Mouse (Mus musculus): ENCODE results near the gene Synpo2l. TPM values are rescaled to one million over a fixed set of nuclear protein-coding genes. Genes with fewer than 3 reads are reported as not detected.
"Not testable (repeated sequence)": the region's sequence is repeated elsewhere in the genome, so short reads cannot be mapped to it uniquely, and the experiment has no call there.

Gene Synpo2l
- 0.63 and 1.8 TPM in 2 replicates for polyA plus RNA-seq (2012; ENCODE audit: insufficient read depth, insufficient read length, missing spikeins)

- Histone ChIP-seq H3K27ac (replicated peaks; ENCODE audit: low read depth, low read length) (no peak within 1 kb of the TSS), H3K4me1 (ENCODE audit: control insufficient read depth, insufficient read depth, insufficient read length, low read length) (no peaks in the 10 kb centered on the region), H3K4me3 (ENCODE audit: insufficient read depth, low read depth, low read length) (no peak within 1 kb of the TSS; the same call in 1 of the 2 replicates)
These were observed at the start of gene Synpo2l for GRCm38 (mm10) chr14:20668154-20668810. Gene Synpo2l, minus strand, starts transcription at chr14:20668354.

GRCm38 (mm10) chr14:20713832-20714231 lies 45.7 kb upstream of the Synpo2l start:
- peaks cover 5% of the 10 kb centered on the region; the same call in 1 of the 2 replicates for H3K4me1 ChIP-seq (ENCODE audit: control insufficient read depth, insufficient read depth, insufficient read length, low read length)
- no peak overlapping the region for H3K27ac ChIP-seq (replicated peaks; ENCODE audit: low read depth, low read length)
- no peak overlapping the region for H3K4me3 ChIP-seq (ENCODE audit: insufficient read depth, low read depth, low read length)

GRCm38 (mm10) chr14:20708239-20708638 lies 40.1 kb upstream of the Synpo2l start:
- Histone ChIP-seq H3K4me1 (ENCODE audit: control insufficient read depth, insufficient read depth, insufficient read length, low read length) (peaks cover 10% of the 10 kb centered on the region; the same call in 1 of the 2 replicates), H3K27ac (replicated peaks; ENCODE audit: low read depth, low read length) (0 out of 2 replicates have a peak overlapping the region, but pooled peaks have one; percentile 6), H3K4me3 (ENCODE audit: insufficient read depth, low read depth, low read length) (peak overlapping the region; percentile 81)

GRCm38 (mm10) chr14:20707201-20708190 lies 39.3 kb upstream of the Synpo2l start, which contains the start of gene Zswim8:
Gene Zswim8, plus strand, starts transcription at chr14:20707552.
- Histone ChIP-seq H3K4me1 (ENCODE audit: control insufficient read depth, insufficient read depth, insufficient read length, low read length) (peaks cover 10% of the 10 kb centered on the region; the same call in 1 of the 2 replicates), H3K27ac (replicated peaks; ENCODE audit: low read depth, low read length) (peak within 1 kb of the TSS; percentile 83), H3K4me3 (ENCODE audit: insufficient read depth, low read depth, low read length) (peak within 1 kb of the TSS; percentile 81)

- H3K4me1 ChIP-seq (ENCODE audit: control insufficient read depth, insufficient read depth, insufficient read length, low read length): not testable (repeated sequence)
- H3K27ac ChIP-seq (replicated peaks; ENCODE audit: low read depth, low read length): peak overlapping the region; percentile 91; the same call in 1 of the 2 replicates
- H3K4me3 ChIP-seq (ENCODE audit: insufficient read depth, low read depth, low read length): peak overlapping the region; percentile 97
These were observed 35.3 kb upstream of the Synpo2l start for GRCm38 (mm10) chr14:20703461-20703860.

- H3K4me3 ChIP-seq (ENCODE audit: insufficient read depth, low read depth, low read length): peak within 1 kb of the TSS; percentile 97
- H3K4me1 ChIP-seq (ENCODE audit: control insufficient read depth, insufficient read depth, insufficient read length, low read length): peaks cover 4% of the 10 kb centered on the region; the same call in 1 of the 2 replicates
- peak within 1 kb of the TSS; percentile 93 for H3K27ac ChIP-seq (replicated peaks; ENCODE audit: low read depth, low read length)
These were observed 34.7 kb upstream of the Synpo2l start, which contains the start of gene Chchd1 for GRCm38 (mm10) chr14:20702741-20703381. Gene Chchd1, plus strand, starts transcription at chr14:20703006.

- Histone ChIP-seq H3K27ac (replicated peaks; ENCODE audit: low read depth, low read length) (peak overlapping the region; percentile 93), H3K4me3 (ENCODE audit: insufficient read depth, low read depth, low read length) (peak overlapping the region; percentile 97)
These were observed 34.1 kb upstream of the Synpo2l start for GRCm38 (mm10) chr14:20702096-20702740.

GRCm38 (mm10) chr14:20701554-20701953 lies 33.4 kb upstream of the Synpo2l start:
- Histone ChIP-seq H3K27ac (replicated peaks; ENCODE audit: low read depth, low read length) (no peak overlapping the region), H3K4me1 (ENCODE audit: control insufficient read depth, insufficient read depth, insufficient read length, low read length) (peaks cover 4% of the 10 kb centered on the region; the same call in 1 of the 2 replicates), H3K4me3 (ENCODE audit: insufficient read depth, low read depth, low read length) (peak overlapping the region; percentile 10; the same call in 1 of the 2 replicates)

More at GRCm38 (mm10) chr14:20702096-20702740, 34.1 kb upstream of the Synpo2l start:
- peaks cover 4% of the 10 kb centered on the region; the same call in 1 of the 2 replicates for H3K4me1 ChIP-seq (ENCODE audit: control insufficient read depth, insufficient read depth, insufficient read length, low read length)

GRCm38 (mm10) chr14:20700362-20700761 lies 32.2 kb upstream of the Synpo2l start:
- peaks cover 6% of the 10 kb centered on the region; the same call in 1 of the 2 replicates for H3K4me1 ChIP-seq (ENCODE audit: control insufficient read depth, insufficient read depth, insufficient read length, low read length)

GRCm38 (mm10) chr14:20698515-20698914 lies 30.4 kb upstream of the Synpo2l start:
- Histone ChIP-seq H3K4me1 (ENCODE audit: control insufficient read depth, insufficient read depth, insufficient read length, low read length) (peaks cover 6% of the 10 kb centered on the region; the same call in 1 of the 2 replicates), H3K27ac (replicated peaks; ENCODE audit: low read depth, low read length) (no peak overlapping the region), H3K4me3 (ENCODE audit: insufficient read depth, low read depth, low read length) (no peak overlapping the region)

More at GRCm38 (mm10) chr14:20700362-20700761, 32.2 kb upstream of the Synpo2l start:
- Histone ChIP-seq H3K4me3 (ENCODE audit: insufficient read depth, low read depth, low read length) (no peak overlapping the region), H3K27ac (replicated peaks; ENCODE audit: low read depth, low read length) (no peak overlapping the region)

- peak overlapping the region; percentile 98 for H3K4me3 ChIP-seq (ENCODE audit: insufficient read depth, low read depth, low read length)
These were observed 28.8 kb upstream of the Synpo2l start for GRCm38 (mm10) chr14:20696986-20697385.

GRCm38 (mm10) chr14:20695761-20696520 lies 27.8 kb upstream of the Synpo2l start:
- peak overlapping the region; percentile 98 for H3K4me3 ChIP-seq (ENCODE audit: insufficient read depth, low read depth, low read length)
- H3K4me1 ChIP-seq (ENCODE audit: control insufficient read depth, insufficient read depth, insufficient read length, low read length): peaks cover 3% of the 10 kb centered on the region; the same call in 1 of the 2 replicates
- H3K27ac ChIP-seq (replicated peaks; ENCODE audit: low read depth, low read length): 0 out of 2 replicates have a peak overlapping the region, but pooled peaks have one; percentile 13

More at GRCm38 (mm10) chr14:20696986-20697385, 28.8 kb upstream of the Synpo2l start:
- peaks cover 6% of the 10 kb centered on the region; the same call in 1 of the 2 replicates for H3K4me1 ChIP-seq (ENCODE audit: control insufficient read depth, insufficient read depth, insufficient read length, low read length)
- no peak overlapping the region for H3K27ac ChIP-seq (replicated peaks; ENCODE audit: low read depth, low read length)

Data from brown adipose tissue, adult 24 weeks (tissue).